Mouse (Mus musculus) E14TG2a.4 (cell line): ENCODE data around the gene Gabrb1.

ENCODE experiments used
- H3K27me3 ChIP-seq: 2 replicates; pipeline ENCODE4 v1.6.1; 2014; ENCODE audit warnings: low read length, control low read depth; ENCODE audit not compliant: insufficient read depth
- H3K36me3 ChIP-seq: 2 replicates; pipeline ENCODE4 v1.6.1; 2014; ENCODE audit warnings: low read length, control low read depth; ENCODE audit not compliant: insufficient read depth
- H3K4me1 ChIP-seq: replicated peaks from 2 replicates; pipeline ENCODE4 v1.6.1; 2014; ENCODE audit warnings: low read depth, low read length, control low read depth
- H3K4me3 ChIP-seq: replicated peaks from 2 replicates; pipeline ENCODE4 v1.5.1; 2014; ENCODE audit warnings: mild to moderate bottlenecking, low read length
- H3K9me3 ChIP-seq: 2 replicates; pipeline ENCODE4 v1.6.1; 2014; ENCODE audit warnings: low read length, control low read depth
- CTCF ChIP-seq: conservative IDR thresholded peaks from 2 replicates; pipeline ENCODE4 v1.5.1; 2014; ENCODE audit warnings: low read length
- NANOG ChIP-seq: IDR thresholded peaks from 2 replicates; pipeline ENCODE4 v1.6.1; 2014; ENCODE audit warnings: borderline replicate concordance, low read length, mixed read lengths
- POU5F1 ChIP-seq: IDR thresholded peaks from 2 replicates; pipeline ENCODE4 v1.6.1; 2014; ENCODE audit warnings: low read length, borderline replicate concordance

The Gabrb1 gene

DNA sequence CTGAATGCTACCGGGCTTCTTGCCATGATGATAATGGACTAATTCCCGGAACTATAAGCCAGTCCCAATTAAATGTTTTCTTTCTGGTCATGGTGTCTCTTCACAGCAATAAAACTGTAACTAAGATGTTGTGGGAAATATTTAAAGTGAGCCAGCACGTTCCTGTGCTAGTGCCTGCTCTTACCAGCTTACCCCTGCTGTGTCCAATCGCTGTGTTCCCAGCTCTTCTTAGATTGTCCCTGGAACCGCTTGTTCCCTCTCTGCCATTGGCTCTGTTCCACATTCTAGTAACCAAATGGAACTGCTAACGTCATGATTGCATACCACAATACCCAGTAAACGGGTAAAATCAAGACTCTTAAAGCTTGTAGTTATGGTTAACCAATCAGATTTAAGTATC, 533.2 kb downstream of the Gabrb1 start:
- TF ChIP-seq POU5F1: no peak
- H3K27me3 ChIP-seq: no peaks in the 10 kb centered on the region
- H3K4me1 ChIP-seq: peaks cover 8% of the 10 kb centered on the region
- H3K9me3 ChIP-seq: no peaks in the 10 kb centered on the region
- H3K36me3 ChIP-seq: no peaks in the 10 kb centered on the region
- no peak overlapping the region for H3K4me3 ChIP-seq

- Histone ChIP-seq H3K27me3 (no peaks in the 10 kb centered on the region), H3K36me3 (no peaks in the 10 kb centered on the region), H3K4me1 (peaks cover 16% of the 10 kb centered on the region), H3K4me3 (no peak overlapping the region), H3K9me3 (no peaks in the 10 kb centered on the region)
- no peak for TF ChIP-seq POU5F1
- TF ChIP-seq NANOG: no peak
Observed at GRCm38 (mm10) chr5:72191932-72192331, 534.0 kb downstream of the Gabrb1 start.

- TF ChIP-seq NANOG: no peak
- no peak for TF ChIP-seq POU5F1
- no peak for TF ChIP-seq CTCF
- H3K4me3 ChIP-seq: no peak overlapping the region
Observed at GRCm38 (mm10) chr5:72195442-72195841, 537.5 kb downstream of the Gabrb1 start.

More at GRCm38 (mm10) chr5:72195442-72195841, 537.5 kb downstream of the Gabrb1 start:
- no peaks in the 10 kb centered on the region for H3K36me3 ChIP-seq
- H3K4me1 ChIP-seq: peaks cover 18% of the 10 kb centered on the region
- no peaks in the 10 kb centered on the region for H3K27me3 ChIP-seq
- H3K9me3 ChIP-seq: no peaks in the 10 kb centered on the region
